Mouse (Mus musculus) small intestine, adult 2 months (tissue): ENCODE measurements around the gene Ccdc107. TPM values are rescaled to one million over a fixed set of nuclear protein-coding genes. Genes with fewer than 3 reads are reported as not detected.

Experiments
- H3K27ac ChIP-seq: fragments of 200-500 bp; 2 replicates; pipeline ENCODE4 v1.5.1; 2012; ENCODE audit warnings: low read depth, low read length, control low read depth, inconsistent platforms; ENCODE audit not compliant: insufficient read depth
- H3K27me3 ChIP-seq: fragments of 200-500 bp; 2 replicates; pipeline ENCODE4 v1.6.1; 2012; ENCODE audit warnings: mild to moderate bottlenecking, moderate library complexity, low read length, inconsistent platforms; ENCODE audit not compliant: control insufficient read depth, insufficient read depth
- H3K36me3 ChIP-seq: fragments of 200-500 bp; 2 replicates; pipeline ENCODE4 v1.6.1; 2012; ENCODE audit warnings: mild to moderate bottlenecking, low read length, control low read depth, inconsistent platforms; ENCODE audit not compliant: control insufficient read depth, insufficient read depth
- H3K4me1 ChIP-seq: fragments of 200-500 bp; 2 replicates; pipeline ENCODE4 v1.6.1; 2012; ENCODE audit warnings: low read length, inconsistent platforms, mixed read lengths; ENCODE audit not compliant: control insufficient read depth, insufficient read depth, insufficient read length
- H3K4me3 ChIP-seq: fragments of 200-500 bp; 2 replicates; pipeline ENCODE4 v1.5.1; 2012; ENCODE audit warnings: low read depth, mild to moderate bottlenecking, control low read depth, inconsistent platforms, low read length, moderate library complexity
- CTCF ChIP-seq: fragments of 200-500 bp; IDR thresholded peaks from 2 replicates; pipeline ENCODE4 v1.5.1; 2012; ENCODE audit warnings: low read depth, mild to moderate bottlenecking, control low read depth, inconsistent platforms, low read length, moderate library complexity, mixed read lengths; ENCODE audit not compliant: insufficient replicate concordance, insufficient read length; ENCODE audit errors: extremely low read depth
- POLR2A ChIP-seq: fragments of 200-500 bp; IDR thresholded peaks from 2 replicates; pipeline ENCODE4 v1.6.1; 2012; ENCODE audit warnings: low read depth, mild to moderate bottlenecking, control low read depth, inconsistent platforms, low read length, moderate library complexity
- WGBS: fragments of 180-500 bp; shearing (Covaris S2); methylation state at CpG from one replicate; pipeline ENCODE4 v1.1.7; 2018; 5-methylcytosine and 5-hydroxymethylcytosine counted together
- polyA plus RNA-seq: library from polyadenylated mRNA; depleted of rRNA; stranded (reverse); fragments of >200 nt; gene quantifications from 2 replicates; pipeline ENCODE4 v1.2.3, GENCODE M21; 2012

Gene Ccdc107
- polyA plus RNA-seq, 1 experiment: 365 TPM

GRCm38 (mm10) chr4:43477857-43478533 lies 14.7 kb upstream of the Ccdc107 start:
- Histone ChIP-seq H3K36me3 (no peaks in the 10 kb centered on the region), H3K27me3 (no peaks in the 10 kb centered on the region), H3K27ac (peak overlapping the region; percentile 58), H3K4me1 (peaks cover 18% of the 10 kb centered on the region), H3K4me3 (peak overlapping the region; percentile 51)
- 25% methylated on average over 11 of the region's 11 CpGs for WGBS
- TF ChIP-seq POLR2A (no peak), CTCF (peak; percentile 52; the same call in 1 of the 2 replicates)

- Histone ChIP-seq H3K4me3 (peak overlapping the region; percentile 51), H3K36me3 (no peaks in the 10 kb centered on the region), H3K27ac (peak overlapping the region; percentile 58), H3K27me3 (no peaks in the 10 kb centered on the region), H3K4me1 (peaks cover 20% of the 10 kb centered on the region)
- 48% methylated on average over 8 of the region's 8 CpGs for WGBS
- TF ChIP-seq CTCF (no peak), POLR2A (no peak)
Measured at GRCm38 (mm10) chr4:43478534-43478858, 14.2 kb upstream of the Ccdc107 start.

- 65% methylated on average over 24 of the region's 24 CpGs for WGBS
- no peaks in the 10 kb centered on the region for H3K36me3 ChIP-seq
- TF ChIP-seq CTCF: peak; percentile 57; the same call in 1 of the 2 replicates
- no peak for TF ChIP-seq POLR2A
- peak overlapping the region; percentile 34; the same call in 1 of the 2 replicates for H3K4me3 ChIP-seq
- no peaks in the 10 kb centered on the region for H3K27me3 ChIP-seq
- peaks cover 20% of the 10 kb centered on the region for H3K4me1 ChIP-seq
- H3K27ac ChIP-seq: peak overlapping the region; percentile 58; the same call in 1 of the 2 replicates
Measured at GRCm38 (mm10) chr4:43478906-43479832, 13.5 kb upstream of the Ccdc107 start.

- Histone ChIP-seq H3K27me3 (no peaks in the 10 kb centered on the region), H3K4me1 (peaks cover 20% of the 10 kb centered on the region), H3K4me3 (no peak overlapping the region), H3K36me3 (no peaks in the 10 kb centered on the region), H3K27ac (peak overlapping the region; percentile 72)
- 24% methylated on average over 5 of the region's 5 CpGs for WGBS
- TF ChIP-seq CTCF (no peak), POLR2A (no peak)
Measured at GRCm38 (mm10) chr4:43480985-43481384, 11.7 kb upstream of the Ccdc107 start.

- Histone ChIP-seq H3K4me1 (peaks cover 18% of the 10 kb centered on the region), H3K27ac (no peak overlapping the region; the same call in 1 of the 2 replicates), H3K4me3 (peak overlapping the region; percentile 50), H3K27me3 (no peaks in the 10 kb centered on the region), H3K36me3 (no peaks in the 10 kb centered on the region)
- TF ChIP-seq POLR2A (no peak), CTCF (no peak)
- WGBS: 79% methylated on average over 7 of the region's 7 CpGs
Measured at GRCm38 (mm10) chr4:43481894-43482456, 10.7 kb upstream of the Ccdc107 start.

- TF ChIP-seq POLR2A (no peak), CTCF (no peak)
- Histone ChIP-seq H3K4me1 (peaks cover 18% of the 10 kb centered on the region), H3K36me3 (no peaks in the 10 kb centered on the region), H3K27ac (no peak overlapping the region), H3K27me3 (no peaks in the 10 kb centered on the region), H3K4me3 (peak overlapping the region; percentile 50)
- 74% methylated on average over 10 of the region's 10 CpGs for WGBS
Measured at GRCm38 (mm10) chr4:43482591-43482990, 10.1 kb upstream of the Ccdc107 start.
